Mouse (Mus musculus) megakaryocyte, adult 5-6 weeks (primary cell): Measurements from ENCODE around the gene Ggta1. TPM values are rescaled to one million over a fixed set of nuclear protein-coding genes. Genes with fewer than 3 reads are reported as not detected.

Experiments used
- ATAC-seq: 2 replicates; pipeline ENCODE4 v1.8.0; 2016; ENCODE audit warnings: mild to moderate bottlenecking, inconsistent platforms; ENCODE audit not compliant: poor library complexity, severe bottlenecking
- total RNA-seq, 2 experiments: library from RNA; stranded (forward) in 1 of 2; stranded (reverse) in 1 of 2; fragments of 153-499, 151-499 nt in 1 of 2; fragments of 221-1000, 200-1000 nt in 1 of 2; gene quantifications; 2 replicates each; pipeline versions ENCODE4 v1.2.3 to v1.2.4; 2015 to 2017

Ggta1 gene
- total RNA-seq, 2 experiments from 2014 or later: 41.7 to 71.2 TPM

DNA sequence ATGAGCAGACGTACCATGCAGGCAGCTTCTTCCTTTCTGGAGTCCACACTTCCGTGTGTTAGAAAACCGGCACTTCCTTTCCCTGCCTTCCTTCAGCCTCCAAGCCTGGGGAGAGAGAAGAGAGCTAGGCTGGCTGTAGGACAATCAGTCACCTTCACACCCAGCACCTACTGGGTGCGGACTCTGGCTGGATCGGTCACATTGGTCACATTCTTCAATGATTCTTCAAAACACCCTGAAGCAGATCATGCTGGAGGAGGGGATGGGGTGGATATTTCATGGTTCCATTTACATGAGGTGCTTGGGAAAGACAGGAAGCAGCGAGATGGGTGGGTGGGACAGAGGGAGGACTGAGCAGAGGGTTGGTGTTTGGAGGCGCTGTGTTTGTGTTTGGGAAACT, 30.5 kb upstream of the Ggta1 start:
- 0 out of 2 replicates have a peak, but pooled peaks have one; percentile 16 for ATAC-seq

DNA sequence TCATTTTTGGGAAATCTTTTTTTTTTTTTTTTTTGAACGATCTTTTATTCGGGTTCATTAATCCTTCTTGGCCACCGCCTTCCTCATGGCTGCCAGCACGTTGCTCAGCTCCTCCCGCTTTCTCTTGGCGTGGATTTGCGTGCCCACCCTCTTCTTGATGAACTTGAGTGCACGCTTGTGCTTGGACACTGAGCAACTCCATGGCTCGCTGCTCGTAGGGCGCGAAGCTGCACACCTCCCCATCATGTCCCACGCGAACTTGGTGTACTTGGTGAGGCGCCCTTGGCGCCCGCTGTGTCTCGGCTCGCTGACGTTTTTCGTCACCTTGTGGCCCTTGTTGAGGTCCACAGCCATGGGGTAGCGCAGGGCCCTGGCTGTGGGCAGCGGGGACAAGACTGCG, 28.1 kb upstream of the Ggta1 start:
- ATAC-seq: no peak

- no peak for ATAC-seq
Measured at GRCm38 (mm10) chr2:35490458-35491111, 27.6 kb upstream of the Ggta1 start.

GRCm38 (mm10) chr2:35487700-35488099, 24.7 kb upstream of the Ggta1 start:
- ATAC-seq: no peak

GRCm38 (mm10) chr2:35486981-35487655, 24.1 kb upstream of the Ggta1 start:
- no peak for ATAC-seq

DNA sequence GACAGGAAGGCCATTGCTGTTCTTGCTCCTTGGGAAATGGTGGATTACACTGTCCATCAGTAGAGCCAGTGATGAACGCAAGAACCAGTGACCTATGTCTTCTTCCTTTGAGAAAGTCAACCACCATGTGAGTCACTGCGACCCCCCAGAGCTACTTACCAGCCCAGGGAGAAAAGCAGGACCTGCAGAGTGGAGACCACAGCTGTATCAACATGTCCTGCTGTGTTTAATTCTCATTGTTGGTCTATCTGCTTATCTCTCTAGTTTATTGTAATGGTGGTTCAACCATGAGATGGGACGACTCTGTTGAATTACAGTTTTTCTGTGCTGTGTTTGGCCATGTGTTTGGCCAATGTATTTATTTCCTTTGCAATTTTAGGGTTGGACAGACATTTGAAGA, 21.1 kb upstream of the Ggta1 start:
- no peak for ATAC-seq

DNA sequence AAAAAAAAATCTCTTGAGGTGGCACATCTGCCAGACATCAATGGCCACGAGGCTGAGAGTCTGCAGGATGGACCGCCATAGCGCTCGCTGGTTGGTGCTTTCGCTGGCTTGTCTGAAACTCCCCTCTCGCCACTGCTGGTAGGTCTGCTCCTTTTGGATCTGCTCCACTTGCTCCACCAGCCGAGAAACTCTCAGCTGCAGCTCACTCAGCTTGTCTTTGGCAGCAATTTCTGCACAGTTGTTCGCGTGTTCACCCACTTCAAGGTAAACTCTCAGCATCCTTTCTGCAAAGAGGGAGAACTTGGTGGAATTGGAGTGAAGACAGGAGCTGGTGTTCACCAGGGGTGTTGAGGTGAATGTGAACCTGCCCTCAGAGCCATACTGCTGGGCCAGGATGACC, 20.4 kb upstream of the Ggta1 start:
- ATAC-seq: no peak

GRCm38 (mm10) chr2:35481322-35481990, 18.4 kb upstream of the Ggta1 start:
- ATAC-seq: no peak

DNA sequence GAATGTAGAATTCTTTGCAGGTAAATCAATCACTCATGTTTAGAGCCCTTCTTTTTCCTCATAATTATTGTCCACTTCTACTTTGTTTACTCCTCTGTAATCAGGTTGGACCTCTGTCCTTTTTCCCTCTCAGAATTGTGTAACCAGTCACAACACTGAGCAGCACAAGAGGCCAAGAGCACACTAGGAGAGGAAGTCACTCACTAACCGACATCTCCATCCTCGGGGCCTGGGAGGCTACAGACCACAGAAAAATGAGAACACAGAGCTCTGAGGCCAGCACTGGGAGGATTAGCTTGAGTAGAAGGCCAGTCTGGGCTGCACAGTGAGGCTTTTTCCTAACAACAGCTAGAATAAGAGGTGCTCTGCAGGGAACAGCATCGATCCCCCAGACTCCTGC, 17.0 kb upstream of the Ggta1 start:
- ATAC-seq: peak; percentile 89

DNA sequence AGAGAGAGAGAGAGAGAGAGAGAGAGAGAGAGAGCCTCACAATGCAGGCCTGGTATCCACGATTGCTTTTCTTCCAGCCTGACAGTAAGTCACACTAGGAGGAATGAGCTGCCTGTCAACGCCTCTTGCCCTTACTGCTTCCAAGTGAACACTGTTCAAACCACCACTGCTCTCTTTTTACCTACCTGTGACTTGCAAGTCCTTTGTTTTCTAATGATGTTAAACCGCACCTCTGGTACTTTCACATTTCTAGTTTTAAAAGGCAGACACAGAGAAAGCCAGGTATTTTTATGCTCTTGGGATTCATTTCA, 15.7 kb upstream of the Ggta1 start:
- ATAC-seq: no peak

- ATAC-seq: no peak
Measured at GRCm38 (mm10) chr2:35477999-35478811, 15.2 kb upstream of the Ggta1 start.

GRCm38 (mm10) chr2:35477321-35477720, 14.3 kb upstream of the Ggta1 start:
- ATAC-seq: no peak

DNA sequence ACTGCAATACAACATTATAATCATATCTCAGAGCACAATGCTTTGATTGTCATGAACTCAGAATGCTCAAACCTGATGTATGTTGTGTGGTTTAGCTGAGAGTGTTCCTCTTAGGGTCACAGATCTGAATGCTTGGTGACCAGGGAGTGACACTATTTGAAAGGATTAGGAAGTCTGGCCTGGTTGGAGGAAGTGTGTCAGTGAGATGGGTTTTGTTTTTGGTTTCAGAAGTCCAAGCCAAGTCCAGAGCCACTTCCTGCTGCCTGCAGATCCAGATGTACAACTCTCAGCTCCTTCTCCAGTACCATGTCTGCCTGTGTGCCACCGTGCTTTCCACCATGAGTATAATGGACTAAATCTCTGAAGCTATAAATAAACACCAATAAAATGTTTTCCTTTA, 11.9 kb upstream of the Ggta1 start:
- ATAC-seq: no peak

DNA sequence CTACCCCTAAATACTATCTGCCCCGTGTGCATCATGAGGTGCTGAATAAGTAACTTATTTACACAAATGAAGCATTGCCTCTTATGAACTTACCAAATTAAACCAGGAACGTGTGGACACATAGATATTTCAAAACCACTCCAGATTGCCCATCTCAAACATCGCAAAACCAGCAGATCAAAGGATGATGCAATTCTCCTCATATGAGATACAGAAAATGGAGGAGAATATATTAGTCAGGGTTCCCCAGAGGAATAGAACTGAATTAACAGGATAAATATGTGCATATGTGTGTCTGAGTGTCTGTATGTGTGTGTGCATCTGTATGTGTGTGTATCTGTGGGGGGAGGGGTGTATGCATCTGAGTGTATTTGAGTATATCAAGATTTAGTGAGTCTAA, 6.2 kb upstream of the Ggta1 start:
- peak; percentile 30; the same call in 1 of the 2 replicates for ATAC-seq

- ATAC-seq: no peak
Measured at GRCm38 (mm10) chr2:35468276-35468675, 5.2 kb upstream of the Ggta1 start.

DNA sequence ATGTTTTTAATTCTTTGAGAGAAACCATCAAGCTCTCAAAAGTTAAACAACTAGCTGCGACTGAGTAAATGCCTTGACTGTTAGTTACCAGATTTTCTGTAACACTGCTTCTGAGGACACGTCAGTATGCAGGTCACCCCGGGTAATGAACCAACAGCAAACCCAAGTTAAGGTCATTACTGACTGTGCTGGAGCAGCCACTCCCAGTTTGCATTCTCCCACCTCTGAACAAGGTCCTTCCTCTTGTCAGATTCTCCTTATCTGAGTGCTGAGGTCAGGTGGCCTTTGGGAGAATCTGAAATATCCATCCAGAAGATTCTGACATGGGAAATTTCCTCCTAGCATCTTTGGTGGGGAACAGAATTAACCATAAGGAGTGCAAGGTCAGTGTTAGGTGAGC, 4.8 kb upstream of the Ggta1 start:
- ATAC-seq: no peak

GRCm38 (mm10) chr2:35465677-35466076, 2.6 kb upstream of the Ggta1 start:
- no peak for ATAC-seq

DNA sequence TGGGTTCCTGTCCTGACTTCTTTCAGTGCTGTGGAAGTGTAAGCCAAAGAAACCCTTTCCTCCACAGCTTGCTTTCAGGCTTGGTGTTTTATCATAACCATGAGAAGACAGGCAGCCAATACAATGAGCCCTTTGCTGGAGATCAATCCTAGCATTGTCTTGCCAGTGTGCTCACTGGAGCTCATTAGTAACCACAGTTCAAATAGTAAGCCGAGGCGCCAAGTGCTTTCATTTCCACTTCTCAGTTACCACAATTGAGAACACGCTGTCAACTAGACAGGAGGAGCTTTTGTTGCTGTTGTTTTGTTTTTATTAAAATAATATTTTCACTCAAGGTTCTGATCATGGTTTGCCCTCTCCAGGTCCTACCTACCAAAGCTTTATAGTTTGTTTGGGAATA, 1.5 kb upstream of the Ggta1 start:
- no peak for ATAC-seq

DNA sequence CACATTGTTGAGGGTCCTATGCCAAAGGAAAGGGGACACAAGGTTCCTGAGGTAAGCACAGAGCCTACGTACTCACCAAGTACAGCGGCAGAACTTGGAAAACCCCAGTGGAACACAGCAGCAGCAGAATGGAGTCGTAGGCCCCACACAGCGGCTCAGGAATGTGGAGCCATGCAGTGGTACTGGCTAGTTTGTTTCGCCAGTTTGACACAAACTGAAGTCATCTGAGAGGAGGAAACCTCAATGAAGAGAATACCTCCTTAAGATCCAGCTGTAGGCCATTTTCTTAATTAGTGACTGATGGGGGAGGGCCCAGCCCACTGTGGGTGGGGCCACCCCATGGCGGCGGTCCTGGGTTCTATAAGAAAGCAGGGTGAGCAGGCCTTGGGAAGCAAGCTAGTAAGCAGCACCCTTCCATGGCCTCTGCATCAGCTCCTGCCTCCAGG, 1.1 kb upstream of the Ggta1 start:
- ATAC-seq: no peak

- ATAC-seq: peak; percentile 77
Measured at GRCm38 (mm10) chr2:35463372-35464088, 499 bp upstream of the Ggta1 start.
